Mouse (Mus musculus): ENCODE measurements at regions not wholly inside any gene's neighbourhood (a gene's known extent, or its start where the extent isn't known, plus 50 kb on each side); places are given as distances from the start of the nearest gene placed in this dataset.
A peak's percentile ranks its signal among the peaks of the same experiment; 100 is the strongest.

DNA sequence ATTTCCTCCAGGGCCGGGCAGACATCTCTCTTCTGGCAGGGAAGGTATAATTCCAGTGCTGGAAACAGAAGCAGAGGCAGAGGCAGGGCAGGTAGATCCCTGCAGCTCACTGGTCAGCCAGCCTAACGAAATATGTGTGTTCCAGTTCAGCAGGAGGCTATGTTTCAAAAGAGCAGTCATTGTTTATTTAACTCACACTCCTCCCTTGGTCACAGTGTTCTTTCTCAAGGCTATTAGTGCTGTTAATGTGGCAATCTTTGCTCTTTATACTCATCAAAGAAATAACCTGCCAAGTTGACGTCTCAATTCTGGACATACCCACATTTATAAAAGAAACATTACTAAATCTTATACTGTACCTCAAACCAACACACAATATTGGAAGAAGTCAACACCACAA lies 253.3 kb upstream of the Adgrl3 start:
- DNase-seq (ENCODE audit: low spot score): no peak

GRCm38 (mm10) chr5:80783892-80784291 lies 236.0 kb upstream of the Adgrl3 start:
- no peak for DNase-seq (ENCODE audit: low spot score)

GRCm38 (mm10) chr5:80784746-80785145 lies 235.2 kb upstream of the Adgrl3 start:
- no peak for DNase-seq (ENCODE audit: low spot score)

DNA sequence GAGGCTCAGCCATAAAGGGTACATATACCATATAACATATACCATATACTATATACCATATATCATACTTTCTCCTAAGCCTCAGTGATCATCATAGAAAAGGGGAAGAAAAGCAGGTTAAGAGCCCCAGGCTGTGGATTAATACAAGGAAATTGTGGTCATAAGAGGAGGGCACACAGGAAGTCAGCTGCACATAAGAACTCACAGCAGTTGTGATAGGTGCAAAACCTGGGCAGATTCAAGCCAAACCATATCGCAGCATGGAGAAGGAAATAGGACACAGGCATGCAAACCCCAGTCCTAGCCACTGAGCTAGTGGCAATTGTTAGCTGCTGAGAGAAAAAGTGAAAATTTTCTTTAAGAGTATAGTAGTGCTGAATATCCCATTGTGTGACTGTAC lies 228.3 kb upstream of the Adgrl3 start:
- no peak for DNase-seq (ENCODE audit: low spot score)

DNA sequence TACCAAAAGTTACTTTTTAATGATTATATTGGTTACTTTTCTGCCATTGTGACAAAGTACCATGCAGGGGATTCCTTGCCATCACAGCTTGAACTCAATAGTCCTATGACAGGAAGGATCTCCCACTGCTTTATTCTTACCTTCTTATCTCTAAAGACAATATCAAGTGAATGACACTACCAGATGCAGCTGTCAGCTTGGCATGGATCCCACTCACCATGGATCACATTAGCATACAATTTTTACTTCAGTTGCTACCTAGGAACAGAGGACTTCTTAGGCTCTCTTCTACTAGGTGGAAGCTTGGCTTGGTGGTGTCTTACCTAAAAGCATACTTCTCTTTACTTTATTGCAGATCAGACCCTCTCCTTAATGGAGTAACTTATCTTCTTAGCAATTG lies 220.2 kb upstream of the Adgrl3 start:
- no peak for DNase-seq (ENCODE audit: low spot score)

DNA sequence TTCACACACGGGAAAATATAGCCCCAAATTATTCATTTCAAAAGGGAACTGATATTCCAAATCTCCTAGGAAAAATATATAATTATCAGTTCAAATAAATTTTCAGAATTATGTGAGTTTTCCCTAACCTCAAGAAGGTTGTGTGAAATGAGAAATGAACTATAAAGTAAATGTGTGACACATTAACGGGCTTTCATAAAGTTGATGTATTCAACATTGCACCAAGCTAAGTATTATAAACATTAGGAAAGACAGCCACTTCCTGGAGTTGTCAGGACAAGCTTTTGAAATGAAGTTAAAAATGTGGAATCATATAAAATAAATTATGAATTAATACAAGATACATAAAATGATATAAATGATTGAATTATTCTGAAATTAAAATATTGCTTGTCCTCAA lies 207.0 kb upstream of the Adgrl3 start:
- DNase-seq (ENCODE audit: low spot score): no peak

DNA sequence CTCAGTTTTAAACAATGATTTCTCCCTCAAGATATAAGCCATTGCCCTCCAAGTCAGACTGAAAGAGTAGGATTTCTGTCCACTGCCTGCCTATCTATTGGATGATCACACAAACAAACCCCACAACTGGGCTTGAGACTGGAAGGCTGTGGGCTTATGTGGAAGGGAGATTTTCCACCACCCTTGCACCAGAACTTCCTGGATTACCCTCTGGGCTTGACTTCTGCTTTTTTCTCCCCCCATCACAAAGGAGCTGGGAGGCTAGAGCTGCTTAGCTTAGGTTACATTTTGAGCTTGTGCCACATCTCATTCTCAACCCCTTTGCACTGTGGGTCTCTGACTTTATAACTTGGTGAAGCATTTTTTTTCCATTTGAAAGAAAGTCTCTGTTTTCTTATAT lies 200.7 kb upstream of the Adgrl3 start:
- DNase-seq (ENCODE audit: low spot score): no peak

GRCm38 (mm10) chr5:80842531-80842930 lies 177.4 kb upstream of the Adgrl3 start:
- no peak for DNase-seq (ENCODE audit: low spot score)

DNA sequence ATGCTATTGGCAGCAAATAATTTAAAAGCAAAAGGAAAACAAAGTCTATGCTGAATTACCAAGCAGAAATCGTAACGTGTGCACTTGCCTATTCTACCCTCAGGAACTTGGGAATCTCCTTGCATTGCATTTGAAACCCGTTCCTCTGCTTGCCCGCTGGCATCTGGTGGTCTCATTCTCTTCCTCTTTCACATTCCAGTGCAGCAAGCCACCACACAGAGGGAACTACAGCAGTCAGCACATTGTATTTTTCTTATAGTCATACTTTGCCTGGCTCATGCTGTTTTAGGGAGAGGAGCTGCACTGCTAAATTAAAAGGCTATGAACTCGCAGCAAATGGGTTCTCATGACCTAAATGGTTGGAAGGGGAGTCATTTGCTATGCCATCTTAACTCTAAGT lies 164.9 kb upstream of the Adgrl3 start:
- DNase-seq (ENCODE audit: low spot score): no peak

DNA sequence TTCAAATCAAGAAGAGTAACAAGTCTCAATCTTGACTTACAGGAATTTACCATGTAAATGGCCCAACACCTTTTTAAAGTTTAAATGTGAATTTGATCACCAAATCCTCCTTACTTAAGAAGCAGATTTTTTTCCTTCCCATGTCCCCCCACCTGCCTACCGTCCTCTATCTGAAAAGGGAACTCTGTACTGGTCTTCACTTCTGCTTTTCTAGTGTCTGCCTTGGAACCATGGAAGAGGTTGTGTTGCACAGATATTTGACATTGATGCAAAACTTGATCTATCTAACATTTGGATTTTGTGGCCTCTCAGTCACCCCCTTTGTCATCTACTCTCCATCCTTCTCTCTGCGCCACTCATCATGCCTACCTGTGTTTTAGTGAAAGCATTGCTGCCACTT lies 143.3 kb upstream of the Adgrl3 start:
- no peak for DNase-seq (ENCODE audit: low spot score)

GRCm38 (mm10) chr5:80898230-80898629 lies 121.7 kb upstream of the Adgrl3 start:
- no peak for DNase-seq (ENCODE audit: low spot score)

DNA sequence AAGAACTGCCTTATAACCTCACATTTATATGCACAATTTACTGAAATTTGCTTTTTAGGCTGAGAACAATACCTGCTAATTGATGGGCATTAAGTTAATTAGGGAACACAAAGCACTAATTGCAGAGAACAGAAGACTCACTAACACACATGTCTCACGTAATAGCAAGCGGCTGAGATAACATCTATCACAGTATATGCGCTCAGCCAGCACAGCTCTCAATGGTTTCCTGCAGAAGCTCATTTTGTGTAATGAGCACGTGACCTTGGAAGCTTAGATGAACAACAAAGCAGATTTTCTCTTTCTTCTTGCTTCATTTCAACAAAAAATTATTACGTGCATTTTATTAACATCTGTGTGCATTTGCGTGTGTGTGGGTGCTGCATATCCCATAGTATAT lies 111.2 kb upstream of the Adgrl3 start:
- DNase-seq (ENCODE audit: low spot score): no peak

- no peak for DNase-seq (ENCODE audit: low spot score)
Measured at GRCm38 (mm10) chr5:80938791-80939190, 81.1 kb upstream of the Adgrl3 start.

- no peak for DNase-seq (ENCODE audit: low spot score)
Measured at GRCm38 (mm10) chr5:80951861-80952599, 67.9 kb upstream of the Adgrl3 start.

- peak; percentile 10 for DNase-seq (ENCODE audit: low spot score)
Measured at GRCm38 (mm10) chr5:80952600-80953218, 67.2 kb upstream of the Adgrl3 start.
